Mouse (Mus musculus): Measurements from ENCODE around the gene Pkp1. TPM values are rescaled to one million over a fixed set of nuclear protein-coding genes. Genes with fewer than 3 reads are reported as not detected.
A peak's percentile ranks its signal among the peaks of the same experiment; 100 is the strongest.

Gene Pkp1
- polyA plus RNA-seq, 1 experiment from 2014 or later, result 0.67 TPM

GRCm38 (mm10) chr1:135854591-135855343 lies 64.2 kb downstream of the Pkp1 start:
- no peak for ATAC-seq (ENCODE audit: borderline replicate concordance, extremely low read depth, low FRiP score, low TSS enrichment)
- 78% methylated on average over 6 of the region's 6 CpGs for WGBS

GRCm38 (mm10) chr1:135853200-135853599 lies 65.8 kb downstream of the Pkp1 start:
- Histone ChIP-seq H3K27ac (no peak overlapping the region), H3K4me1 (0 out of 2 replicates have a peak, but pooled peaks cover 9% of the 10 kb centered on the region), H3K4me3 (no peak overlapping the region), H3K9me3 (no peaks in the 10 kb centered on the region), H3K9ac (no peak overlapping the region), H3K36me3 (no peaks in the 10 kb centered on the region), H3K27me3 (no peaks in the 10 kb centered on the region), H3K4me2 (no peak overlapping the region)
- no peak for ATAC-seq (ENCODE audit: borderline replicate concordance, extremely low read depth, low FRiP score, low TSS enrichment)
- 95% methylated on average over 4 of the region's 4 CpGs for WGBS

More at GRCm38 (mm10) chr1:135854591-135855343, 64.2 kb downstream of the Pkp1 start:
- Histone ChIP-seq H3K4me1 (0 out of 2 replicates have a peak, but pooled peaks cover 9% of the 10 kb centered on the region), H3K27ac (no peak overlapping the region), H3K36me3 (no peaks in the 10 kb centered on the region), H3K9me3 (no peaks in the 10 kb centered on the region), H3K9ac (no peak overlapping the region), H3K4me2 (no peak overlapping the region), H3K4me3 (no peak overlapping the region), H3K27me3 (no peaks in the 10 kb centered on the region)

GRCm38 (mm10) chr1:135852044-135852756 lies 66.8 kb downstream of the Pkp1 start:
- ATAC-seq (ENCODE audit: borderline replicate concordance, extremely low read depth, low FRiP score, low TSS enrichment), result no peak; the same call in 1 of the 2 replicates
- Histone ChIP-seq H3K9ac (no peak overlapping the region), H3K4me1 (0 out of 2 replicates have a peak, but pooled peaks cover 12% of the 10 kb centered on the region), H3K9me3 (no peaks in the 10 kb centered on the region), H3K36me3 (no peaks in the 10 kb centered on the region), H3K27me3 (no peaks in the 10 kb centered on the region), H3K4me2 (no peak overlapping the region), H3K27ac (no peak overlapping the region), H3K4me3 (no peak overlapping the region)
- 51% methylated on average over 13 of the region's 13 CpGs for WGBS

- Histone ChIP-seq H3K9ac (no peak overlapping the region), H3K27ac (no peak overlapping the region), H3K4me2 (no peak overlapping the region), H3K9me3 (no peaks in the 10 kb centered on the region), H3K4me1 (0 out of 2 replicates have a peak, but pooled peaks cover 12% of the 10 kb centered on the region), H3K4me3 (no peak overlapping the region), H3K36me3 (no peaks in the 10 kb centered on the region), H3K27me3 (no peaks in the 10 kb centered on the region)
- no peak for ATAC-seq (ENCODE audit: borderline replicate concordance, extremely low read depth, low FRiP score, low TSS enrichment)
- WGBS, result 67% methylated on average over 12 of the region's 12 CpGs
These were observed 68.1 kb downstream of the Pkp1 start for GRCm38 (mm10) chr1:135850722-135851512.

- 71% methylated on average over 17 of the region's 17 CpGs for WGBS
- no peak for ATAC-seq (ENCODE audit: borderline replicate concordance, extremely low read depth, low FRiP score, low TSS enrichment)
- H3K4me3 ChIP-seq, result no peak overlapping the region
- peaks cover 22% of the 10 kb centered on the region; the same call in 1 of the 2 replicates for H3K4me1 ChIP-seq
- H3K36me3 ChIP-seq, result no peaks in the 10 kb centered on the region
- no peak overlapping the region for H3K4me2 ChIP-seq
- no peak overlapping the region for H3K27ac ChIP-seq
- no peaks in the 10 kb centered on the region for H3K9me3 ChIP-seq
- no peak overlapping the region for H3K9ac ChIP-seq
- H3K27me3 ChIP-seq, result no peaks in the 10 kb centered on the region
These were observed 71.2 kb downstream of the Pkp1 start for GRCm38 (mm10) chr1:135847611-135848351.

- WGBS, result 26% methylated on average over 6 of the region's 6 CpGs
- Histone ChIP-seq H3K9ac (no peak overlapping the region), H3K4me3 (no peak overlapping the region), H3K4me2 (no peak overlapping the region), H3K4me1 (peaks cover 17% of the 10 kb centered on the region; the same call in 1 of the 2 replicates), H3K27ac (no peak overlapping the region), H3K36me3 (no peaks in the 10 kb centered on the region), H3K9me3 (no peaks in the 10 kb centered on the region), H3K27me3 (no peaks in the 10 kb centered on the region)
- ATAC-seq (ENCODE audit: borderline replicate concordance, extremely low read depth, low FRiP score, low TSS enrichment), result no peak
These were observed 71.9 kb downstream of the Pkp1 start for GRCm38 (mm10) chr1:135847139-135847562.

- WGBS, result 79% methylated on average over 5 of the region's 5 CpGs
- Histone ChIP-seq H3K4me2 (no peak overlapping the region), H3K27me3 (no peaks in the 10 kb centered on the region), H3K4me3 (no peak overlapping the region), H3K4me1 (peaks cover 15% of the 10 kb centered on the region; the same call in 1 of the 2 replicates), H3K9ac (no peak overlapping the region), H3K27ac (no peak overlapping the region), H3K9me3 (no peaks in the 10 kb centered on the region), H3K36me3 (no peaks in the 10 kb centered on the region)
- ATAC-seq (ENCODE audit: borderline replicate concordance, extremely low read depth, low FRiP score, low TSS enrichment), result no peak
These were observed 72.4 kb downstream of the Pkp1 start for GRCm38 (mm10) chr1:135846632-135847031.

GRCm38 (mm10) chr1:135844481-135844880 lies 74.5 kb downstream of the Pkp1 start:
- ATAC-seq (ENCODE audit: borderline replicate concordance, extremely low read depth, low FRiP score, low TSS enrichment), result peak; percentile 60; the same call in 1 of the 2 replicates
- 47% methylated on average over 6 of the region's 6 CpGs for WGBS
- H3K9me3 ChIP-seq, result no peaks in the 10 kb centered on the region
- H3K36me3 ChIP-seq, result no peaks in the 10 kb centered on the region
- no peak overlapping the region for H3K4me2 ChIP-seq
- H3K9ac ChIP-seq, result no peak overlapping the region
- H3K4me1 ChIP-seq, result peaks cover 15% of the 10 kb centered on the region; the same call in 1 of the 2 replicates
- no peak overlapping the region for H3K4me3 ChIP-seq
- no peak overlapping the region for H3K27ac ChIP-seq
- H3K27me3 ChIP-seq, result no peaks in the 10 kb centered on the region

DNA sequence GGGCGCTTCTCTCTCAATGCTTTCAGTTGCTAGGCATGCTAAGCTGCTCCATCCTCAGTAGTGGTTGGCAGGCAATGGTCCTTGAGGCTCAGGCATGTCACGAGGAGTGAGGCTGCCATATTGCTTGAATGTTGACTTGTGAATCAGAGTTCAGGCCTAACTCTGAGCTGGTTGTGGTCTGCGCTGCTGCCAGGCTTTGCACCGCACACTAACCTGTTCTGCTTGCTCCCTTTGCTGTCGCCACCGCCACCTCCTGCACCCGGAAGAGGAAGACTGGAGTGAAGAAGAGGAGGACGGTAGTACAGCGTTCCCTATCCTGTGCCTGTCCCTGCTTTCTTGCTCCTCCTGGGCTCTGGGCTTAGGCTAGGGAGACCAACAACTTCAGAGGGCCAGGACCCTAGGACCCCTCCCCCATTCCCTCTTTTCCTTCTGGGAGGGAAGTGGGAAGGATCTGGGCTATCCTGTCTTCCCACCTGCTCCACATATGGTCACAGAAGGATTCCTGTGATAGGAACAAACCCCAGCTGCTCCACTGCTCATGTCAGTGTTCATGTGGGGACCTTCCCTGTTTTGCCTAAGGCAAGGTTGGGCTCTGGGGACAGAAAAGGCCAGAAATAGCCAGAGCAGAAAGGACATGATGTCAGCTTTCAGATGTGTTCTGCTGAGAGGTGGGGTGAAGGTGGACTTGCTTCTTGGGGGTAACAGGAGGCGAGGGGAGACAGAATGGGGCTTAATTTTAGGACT lies 75.3 kb downstream of the Pkp1 start:
- H3K9ac ChIP-seq, result no peak overlapping the region
- no peak for ATAC-seq (ENCODE audit: borderline replicate concordance, extremely low read depth, low FRiP score, low TSS enrichment)
- peaks cover 15% of the 10 kb centered on the region; the same call in 1 of the 2 replicates for H3K4me1 ChIP-seq
- H3K4me2 ChIP-seq, result no peak overlapping the region
- no peak overlapping the region for H3K27ac ChIP-seq
- H3K9me3 ChIP-seq, result no peaks in the 10 kb centered on the region
- H3K27me3 ChIP-seq, result no peaks in the 10 kb centered on the region
- H3K4me3 ChIP-seq, result no peak overlapping the region
- H3K36me3 ChIP-seq, result no peaks in the 10 kb centered on the region
- 83% methylated on average over 10 of the region's 10 CpGs for WGBS

DNA sequence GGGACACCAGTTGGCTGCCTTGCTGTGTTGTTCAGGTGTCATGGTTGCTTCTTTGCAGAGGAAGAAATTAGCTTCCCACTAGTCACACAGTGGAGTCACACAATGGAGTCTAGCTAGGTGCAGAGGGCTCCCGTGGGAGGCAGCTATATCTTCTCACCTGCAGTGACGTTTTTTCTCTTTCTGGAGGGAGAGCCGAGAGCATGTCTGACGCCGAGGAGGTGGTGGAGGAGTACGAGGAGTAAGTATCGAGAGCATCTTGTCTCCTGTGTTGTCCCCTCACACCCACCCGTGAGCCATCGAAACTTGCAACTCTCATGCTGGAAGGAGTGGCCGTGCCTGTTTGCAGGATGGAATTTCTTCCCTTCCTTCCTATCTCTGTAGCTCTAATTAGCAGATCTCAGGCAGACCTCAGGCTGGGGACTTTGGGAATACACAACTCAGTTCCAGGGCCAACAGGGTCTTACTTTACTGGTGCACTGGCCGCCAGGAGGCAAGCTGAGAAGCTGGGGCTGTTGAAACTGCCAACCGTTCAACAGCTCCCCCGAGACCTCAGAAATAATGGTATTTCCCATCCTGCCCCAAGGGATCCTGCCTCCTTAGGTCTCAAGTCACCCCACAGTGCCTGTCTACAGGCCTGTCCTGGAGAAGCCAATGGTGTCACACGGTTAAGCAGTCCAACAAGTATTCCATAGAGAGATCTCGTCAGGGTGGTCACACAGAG lies 78.2 kb downstream of the Pkp1 start:
- H3K4me3 ChIP-seq, result no peak overlapping the region

More for the DNA sequence above, 78.2 kb downstream of the Pkp1 start:
- Histone ChIP-seq H3K9me3 (no peaks in the 10 kb centered on the region), H3K27me3 (no peaks in the 10 kb centered on the region), H3K36me3 (no peaks in the 10 kb centered on the region), H3K27ac (no peak overlapping the region), H3K4me1 (peaks cover 19% of the 10 kb centered on the region), H3K9ac (no peak overlapping the region), H3K4me2 (no peak overlapping the region)
- ATAC-seq (ENCODE audit: borderline replicate concordance, extremely low read depth, low FRiP score, low TSS enrichment), result no peak
- 47% methylated on average over 15 of the region's 15 CpGs for WGBS
